Mouse (Mus musculus): ENCODE results near the gene Tmem43. TPM values are rescaled to one million over a fixed set of nuclear protein-coding genes. Genes with fewer than 3 reads are reported as not detected.
A peak's percentile ranks its signal among the peaks of the same experiment; 100 is the strongest.

Tmem43 gene
- 72.0 and 72.6 TPM in 2 replicates for polyA plus RNA-seq (2015; fragmentation: Nextera tagmentation; extraction: Ambion mirVana)

DNA sequence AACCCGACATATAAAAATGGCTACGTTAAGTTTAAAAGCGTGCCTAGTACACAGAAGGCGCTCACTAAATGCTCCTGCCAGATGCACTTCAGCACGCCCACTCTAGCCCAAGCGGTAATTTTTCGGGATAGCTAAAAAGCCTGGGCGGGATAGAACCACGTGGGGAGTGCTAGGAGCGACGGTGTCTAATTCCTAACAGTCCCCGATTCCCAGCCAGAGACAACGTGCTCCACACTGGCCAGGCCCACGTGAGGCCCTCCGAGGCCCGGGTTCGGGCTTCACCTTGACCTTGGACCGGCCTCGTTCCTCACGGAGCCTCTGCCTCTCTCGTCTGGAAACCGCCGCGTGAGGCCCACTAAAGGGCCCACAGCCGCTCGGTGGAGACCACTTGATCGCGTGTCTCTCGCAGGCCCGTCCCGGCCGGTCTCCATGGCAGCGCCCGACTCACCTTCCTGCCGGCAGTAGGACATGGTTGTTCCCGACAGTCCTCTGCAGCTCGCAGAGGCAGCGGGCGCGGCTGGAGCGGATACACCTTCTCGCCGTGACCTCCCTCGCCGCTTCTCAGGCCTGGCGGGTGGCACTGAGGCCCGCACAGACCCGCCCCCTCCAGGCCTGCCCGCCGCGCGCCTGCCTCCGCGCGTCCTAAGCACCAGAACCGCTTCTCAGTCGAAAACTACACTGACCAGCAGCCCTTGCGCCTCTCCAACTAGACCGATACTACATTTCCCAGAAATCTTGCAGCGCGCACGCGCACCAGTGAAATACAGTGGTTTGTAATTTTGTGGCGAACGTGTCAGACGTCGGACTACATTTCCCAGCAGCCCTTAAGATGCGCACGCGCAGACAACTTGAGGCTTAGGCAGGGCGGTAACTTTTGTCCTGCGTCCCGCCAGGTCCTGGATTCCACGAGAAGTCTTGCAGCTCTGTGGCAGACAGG, at the start of gene Tmem43, which contains the start of gene Chchd4:
Tmem43 (plus strand) TSS at position 836 of the 937 bp plus-strand sequence.
Chchd4 (minus strand) TSS at position 679 of the 937 bp plus-strand sequence.
- Histone ChIP-seq H3K4me2 (replicated peaks; ENCODE audit: low read depth) (peak within 1 kb of the TSS; percentile 77), H3K4me3 (ENCODE audit: low read depth, low read length) (peak within 1 kb of the TSS; percentile 76), H3K4me1 (replicated peaks; ENCODE audit: control insufficient read depth, insufficient read depth) (peaks cover 7% of the 10 kb centered on the region), H3K27me3 (ENCODE audit: control insufficient read depth, insufficient read depth, low read length) (no peaks in the 10 kb centered on the region), H3K36me3 (ENCODE audit: control insufficient read depth, insufficient read depth, low read length) (peaks cover 3% of the 10 kb centered on the region), H3K9ac (ENCODE audit: low read length) (peak within 1 kb of the TSS; percentile 76), H3K27ac (replicated peaks) (peak within 1 kb of the TSS; percentile 84), H3K9me3 (ENCODE audit: control insufficient read depth, low read length) (no peaks in the 10 kb centered on the region)
- under 1% methylated on average over 74 of the region's 74 CpGs for WGBS
- ATAC-seq (ENCODE audit: low FRiP score, low TSS enrichment) = peak; percentile 97
- TF ChIP-seq CTCF (IDR thresholded peaks at IDR 0.05; ENCODE audit: low read depth) (peak; percentile 48), EP300 (optimal IDR thresholded peaks at IDR 0.05) (no peak)
- DNase-seq (ENCODE audit: low spot score) = peak; percentile 98

GRCm38 (mm10) chr6:91424151-91424550, 49.4 kb upstream of the Tmem43 start:
- Histone ChIP-seq H3K4me2 (replicated peaks; ENCODE audit: low read depth) (no peak overlapping the region), H3K36me3 (ENCODE audit: control insufficient read depth, insufficient read depth, low read length) (no peaks in the 10 kb centered on the region), H3K9me3 (ENCODE audit: control insufficient read depth, low read length) (no peaks in the 10 kb centered on the region), H3K4me3 (ENCODE audit: low read depth, low read length) (no peak overlapping the region), H3K27me3 (ENCODE audit: control insufficient read depth, insufficient read depth, low read length) (no peaks in the 10 kb centered on the region), H3K27ac (replicated peaks) (no peak overlapping the region), H3K4me1 (replicated peaks; ENCODE audit: control insufficient read depth, insufficient read depth) (no peaks in the 10 kb centered on the region), H3K9ac (ENCODE audit: low read length) (no peak overlapping the region)
- ATAC-seq (ENCODE audit: low FRiP score, low TSS enrichment) = no peak
- 29% methylated on average over 4 of the region's 4 CpGs for WGBS
- TF ChIP-seq CTCF (IDR thresholded peaks at IDR 0.05; ENCODE audit: low read depth) (no peak), EP300 (optimal IDR thresholded peaks at IDR 0.05) (no peak)
- no peak for DNase-seq (ENCODE audit: low spot score)

DNA sequence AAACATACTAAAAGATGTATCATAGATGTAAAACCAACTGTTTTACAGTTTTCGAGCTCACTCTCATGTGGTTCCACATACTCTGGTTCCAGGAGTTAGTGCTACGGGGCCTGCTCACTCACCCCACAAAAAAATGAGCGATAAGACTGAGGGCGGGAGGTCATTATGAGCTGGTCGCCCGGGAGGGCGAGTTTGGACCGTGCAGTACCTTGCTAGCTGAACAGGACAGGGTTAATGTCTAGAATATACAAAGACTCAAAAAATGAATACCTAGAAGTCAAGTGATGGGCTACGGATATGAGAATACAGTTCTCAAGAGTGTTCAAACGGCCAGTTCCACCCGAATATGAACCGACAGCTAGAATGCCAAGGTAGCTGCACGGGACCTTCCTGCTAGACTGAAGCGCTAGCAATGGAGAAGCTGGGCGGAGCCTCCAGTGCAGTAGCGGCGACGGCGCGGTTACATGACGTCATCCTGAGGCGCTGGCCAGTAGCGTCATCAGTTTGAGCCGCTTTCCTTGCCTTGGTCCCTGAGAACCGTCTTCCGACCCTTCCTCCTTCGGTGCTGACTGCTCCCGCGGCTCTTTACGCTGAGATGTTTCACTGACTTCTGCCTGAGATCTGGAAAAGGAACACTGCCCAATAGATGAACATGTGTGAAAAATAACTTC, 32.9 kb upstream of the Tmem43 start:
- ATAC-seq (ENCODE audit: low FRiP score, low TSS enrichment) = peak; percentile 96
- Histone ChIP-seq H3K27ac (replicated peaks) (peak overlapping the region; percentile 69), H3K36me3 (ENCODE audit: control insufficient read depth, insufficient read depth, low read length) (no peaks in the 10 kb centered on the region), H3K27me3 (ENCODE audit: control insufficient read depth, insufficient read depth, low read length) (no peaks in the 10 kb centered on the region), H3K4me1 (replicated peaks; ENCODE audit: control insufficient read depth, insufficient read depth) (no peaks in the 10 kb centered on the region), H3K9me3 (ENCODE audit: control insufficient read depth, low read length) (no peaks in the 10 kb centered on the region), H3K9ac (ENCODE audit: low read length) (peak overlapping the region; percentile 74), H3K4me2 (replicated peaks; ENCODE audit: low read depth) (peak overlapping the region; percentile 94), H3K4me3 (ENCODE audit: low read depth, low read length) (peak overlapping the region; percentile 63)
- DNase-seq (ENCODE audit: low spot score) = peak; percentile 95
- 2% methylated on average over 30 of the region's 30 CpGs for WGBS
- TF ChIP-seq EP300 (optimal IDR thresholded peaks at IDR 0.05) (no peak), CTCF (IDR thresholded peaks at IDR 0.05; ENCODE audit: low read depth) (no peak)

GRCm38 (mm10) chr6:91441145-91441662, 32.3 kb upstream of the Tmem43 start:
- Histone ChIP-seq H3K36me3 (ENCODE audit: control insufficient read depth, insufficient read depth, low read length) (no peaks in the 10 kb centered on the region), H3K27me3 (ENCODE audit: control insufficient read depth, insufficient read depth, low read length) (no peaks in the 10 kb centered on the region), H3K9me3 (ENCODE audit: control insufficient read depth, low read length) (no peaks in the 10 kb centered on the region), H3K27ac (replicated peaks) (peak overlapping the region; percentile 69), H3K4me3 (ENCODE audit: low read depth, low read length) (peak overlapping the region; percentile 63), H3K4me2 (replicated peaks; ENCODE audit: low read depth) (peak overlapping the region; percentile 94), H3K4me1 (replicated peaks; ENCODE audit: control insufficient read depth, insufficient read depth) (no peaks in the 10 kb centered on the region), H3K9ac (ENCODE audit: low read length) (peak overlapping the region; percentile 74)
- peak; percentile 60 for DNase-seq (ENCODE audit: low spot score)
- peak; percentile 75 for ATAC-seq (ENCODE audit: low FRiP score, low TSS enrichment)
- TF ChIP-seq EP300 (optimal IDR thresholded peaks at IDR 0.05) (no peak), CTCF (IDR thresholded peaks at IDR 0.05; ENCODE audit: low read depth) (no peak)
- WGBS = 2% methylated on average over 19 of the region's 19 CpGs

GRCm38 (mm10) chr6:91445316-91445715, 28.2 kb upstream of the Tmem43 start:
- H3K27ac ChIP-seq (replicated peaks) = no peak overlapping the region
- H3K4me3 ChIP-seq (ENCODE audit: low read depth, low read length) = no peak overlapping the region
- no peak overlapping the region for H3K4me2 ChIP-seq (replicated peaks; ENCODE audit: low read depth)
- no peak overlapping the region for H3K9ac ChIP-seq (ENCODE audit: low read length)
- H3K4me1 ChIP-seq (replicated peaks; ENCODE audit: control insufficient read depth, insufficient read depth) = no peaks in the 10 kb centered on the region
- TF ChIP-seq CTCF (IDR thresholded peaks at IDR 0.05; ENCODE audit: low read depth) = no peak
- TF ChIP-seq EP300 (optimal IDR thresholded peaks at IDR 0.05) = no peak
- 80% methylated on average over 3 of the region's 3 CpGs for WGBS
- no peak for DNase-seq (ENCODE audit: low spot score)
- H3K9me3 ChIP-seq (ENCODE audit: control insufficient read depth, low read length) = no peaks in the 10 kb centered on the region
- ATAC-seq (ENCODE audit: low FRiP score, low TSS enrichment) = no peak
- H3K27me3 ChIP-seq (ENCODE audit: control insufficient read depth, insufficient read depth, low read length) = no peaks in the 10 kb centered on the region
- no peaks in the 10 kb centered on the region for H3K36me3 ChIP-seq (ENCODE audit: control insufficient read depth, insufficient read depth, low read length)

Data from stomach, postnatal 0 days (tissue).